Mouse (Mus musculus): ENCODE measurements at regions not wholly inside any gene's neighbourhood (a gene's known extent, or its start where the extent isn't known, plus 50 kb on each side); places are given as distances from the start of the nearest gene placed in this dataset.

DNA sequence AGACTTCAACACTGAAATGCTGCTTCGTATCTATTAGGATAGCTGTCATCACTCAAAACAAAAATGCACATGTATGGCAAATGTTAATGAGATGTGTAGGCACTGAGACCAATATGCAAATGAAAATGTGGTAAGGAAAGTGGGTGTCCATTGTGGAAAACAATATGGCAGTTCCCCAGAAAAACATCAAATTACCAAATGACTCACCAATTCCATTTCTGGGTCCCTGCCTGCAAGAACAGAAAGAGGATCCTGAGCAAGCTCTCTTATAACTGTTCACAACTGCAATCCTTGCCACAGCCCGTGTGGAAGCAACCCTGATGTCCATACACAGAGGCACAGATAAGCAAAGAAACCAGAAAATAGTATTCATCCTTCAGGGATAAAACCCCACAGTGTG lies 442.0 kb downstream of the Defb40 start:
- DNase-seq (ENCODE audit: low spot score), result no peak

DNA sequence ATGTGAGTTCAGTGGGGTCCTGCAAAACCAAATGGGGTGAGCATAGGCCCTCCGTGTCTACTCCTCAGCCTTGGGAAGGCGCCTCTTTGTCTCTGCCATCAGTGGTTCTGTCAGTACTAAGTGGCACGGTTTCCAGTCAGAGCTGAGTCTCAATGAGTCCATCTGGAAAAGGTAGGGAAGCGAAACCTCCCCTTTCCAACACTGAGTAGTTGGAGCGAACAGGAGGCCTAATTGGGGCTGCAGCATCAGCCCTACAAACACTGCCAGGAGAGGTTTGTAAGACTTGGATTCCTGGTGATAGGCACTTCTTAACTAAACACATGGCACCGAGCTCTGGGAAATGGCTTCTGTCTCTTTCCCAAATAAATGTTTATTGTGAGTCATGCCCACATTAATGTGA lies 449.9 kb downstream of the Defb40 start:
- DNase-seq (ENCODE audit: low spot score), result no peak

GRCm38 (mm10) chr8:18512409-18512808 lies 465.6 kb downstream of the Defb40 start:
- DNase-seq (ENCODE audit: low spot score), result no peak

DNA sequence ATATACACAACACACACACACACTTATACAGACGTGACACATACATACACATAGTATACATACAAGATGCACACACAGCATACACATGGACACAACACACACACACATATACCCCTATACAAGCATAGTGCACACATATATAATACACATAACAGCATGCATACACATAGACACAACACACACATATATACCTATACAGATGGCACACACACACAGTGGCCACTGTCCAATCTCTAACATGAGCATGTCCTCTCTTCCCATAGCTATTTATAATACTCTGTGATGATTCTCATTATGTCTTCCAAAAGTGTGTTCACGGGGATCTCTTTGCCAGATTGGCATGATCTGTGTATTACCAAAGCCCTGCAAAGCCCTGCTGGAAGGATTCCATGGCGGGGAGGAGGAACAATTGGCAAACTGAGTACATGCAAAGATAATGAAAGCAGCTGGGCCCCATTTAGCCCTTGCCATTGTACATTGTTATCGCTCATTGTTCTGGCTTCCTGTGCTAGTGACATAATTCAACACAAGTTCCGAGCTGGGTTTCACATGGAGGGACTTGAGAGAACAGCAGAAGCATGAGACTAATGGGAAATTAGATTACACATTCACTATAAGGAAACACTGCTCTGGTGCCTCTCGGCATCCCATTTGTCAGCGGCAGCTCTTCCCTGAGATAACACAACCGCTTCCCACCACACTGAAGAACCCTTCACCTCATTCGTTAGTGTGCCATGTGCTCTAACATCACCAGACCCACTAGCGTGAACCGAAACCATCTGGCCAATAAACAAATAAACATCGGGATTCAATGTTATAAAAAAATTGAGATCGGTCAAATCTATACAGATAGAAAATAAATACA lies 471.7 kb downstream of the Defb40 start:
- no peak for DNase-seq (ENCODE audit: low spot score)

DNA sequence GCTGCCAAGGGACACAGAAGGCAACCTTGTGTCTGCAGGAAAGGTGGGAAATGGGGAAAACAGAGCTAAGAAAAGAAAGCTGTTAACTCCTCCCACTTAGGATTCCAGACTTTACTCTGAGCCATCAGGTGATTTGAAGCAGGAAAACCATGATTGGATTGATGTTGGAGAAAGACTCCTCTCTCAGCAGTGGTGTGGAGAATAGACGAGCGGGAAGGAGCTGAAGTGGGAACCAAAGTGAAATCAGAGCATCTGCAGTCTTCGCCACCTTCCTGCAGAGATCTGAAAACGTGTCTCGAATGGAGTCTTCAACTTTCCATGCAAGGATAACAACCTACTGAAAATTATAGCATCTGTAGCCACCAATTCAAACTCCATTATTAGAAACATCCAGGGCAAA lies 487.4 kb downstream of the Defb40 start:
- no peak for DNase-seq (ENCODE audit: low spot score)

GRCm38 (mm10) chr8:18480081-18480480 lies 498.0 kb downstream of the Defb40 start:
- no peak for DNase-seq (ENCODE audit: low spot score)

- DNase-seq (ENCODE audit: low spot score), result no peak
Observed at GRCm38 (mm10) chr8:18478166-18478565, 499.9 kb downstream of the Defb40 start.

DNA sequence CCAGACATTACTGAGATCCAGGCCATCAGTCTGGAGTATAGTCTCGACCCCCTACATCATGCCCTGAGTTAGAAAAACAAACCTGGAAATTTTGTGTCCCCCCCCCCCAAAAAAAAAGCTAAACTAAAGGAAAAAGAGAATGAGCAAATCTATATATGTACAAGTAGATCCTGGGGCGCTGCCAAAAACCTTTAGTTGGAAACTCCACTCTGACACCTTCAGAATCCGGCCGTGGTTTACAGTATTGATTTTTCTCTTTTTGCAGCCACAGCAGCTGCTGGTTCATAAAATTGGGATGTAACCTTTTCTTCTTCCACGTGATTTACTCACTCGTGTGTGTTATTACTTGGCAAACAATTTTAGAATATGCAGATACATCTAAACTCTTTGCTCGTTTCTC lies 510.5 kb downstream of the Defb40 start:
- no peak for DNase-seq (ENCODE audit: low spot score)

GRCm38 (mm10) chr8:18460609-18461008 lies 517.4 kb downstream of the Defb40 start:
- no peak for DNase-seq (ENCODE audit: low spot score)

DNA sequence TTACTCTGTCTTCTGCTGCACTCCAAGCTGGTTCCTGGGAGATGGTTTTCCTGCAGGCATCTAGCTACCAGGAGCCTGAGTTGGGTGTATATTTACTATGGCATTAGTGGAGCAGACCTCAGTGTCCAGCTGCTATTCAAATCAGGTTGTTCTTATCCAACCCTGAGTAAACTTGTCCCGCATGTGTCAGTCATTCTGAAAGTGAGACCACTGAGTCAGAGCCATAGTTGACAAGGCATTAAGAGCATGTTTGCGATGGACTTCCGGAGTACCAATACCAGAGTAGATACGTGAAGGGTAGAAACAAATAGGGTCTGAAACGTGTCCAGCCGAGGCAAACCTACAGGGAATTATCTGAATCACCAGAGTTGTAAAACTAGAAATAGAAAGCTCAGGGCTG lies 520.6 kb downstream of the Defb40 start:
- no peak for DNase-seq (ENCODE audit: low spot score)

GRCm38 (mm10) chr8:18449015-18449414 lies 529.0 kb downstream of the Defb40 start:
- DNase-seq (ENCODE audit: low spot score), result no peak

DNA sequence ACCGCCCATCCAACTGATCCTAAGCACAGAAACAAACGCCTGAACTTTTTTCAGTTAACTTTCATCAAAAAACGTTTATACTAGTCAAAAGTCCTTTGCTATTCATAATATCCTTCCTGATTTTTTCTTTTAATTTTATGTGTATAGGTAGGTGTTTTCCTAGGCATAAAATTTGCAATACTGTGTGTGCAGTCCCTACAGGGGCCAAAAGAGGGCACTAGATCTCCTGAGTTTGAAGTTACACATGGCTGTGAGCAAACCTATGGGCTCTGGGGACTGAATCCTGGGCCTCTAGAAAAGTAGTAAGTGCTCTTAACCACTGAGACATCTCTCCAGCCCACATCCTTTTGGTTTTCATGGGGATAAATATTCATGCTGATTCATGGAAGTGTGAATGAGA lies 535.8 kb downstream of the Defb40 start:
- no peak for DNase-seq (ENCODE audit: low spot score)

- no peak for DNase-seq (ENCODE audit: low spot score)
Observed at GRCm38 (mm10) chr8:18422846-18423245, 555.2 kb downstream of the Defb40 start.

DNA sequence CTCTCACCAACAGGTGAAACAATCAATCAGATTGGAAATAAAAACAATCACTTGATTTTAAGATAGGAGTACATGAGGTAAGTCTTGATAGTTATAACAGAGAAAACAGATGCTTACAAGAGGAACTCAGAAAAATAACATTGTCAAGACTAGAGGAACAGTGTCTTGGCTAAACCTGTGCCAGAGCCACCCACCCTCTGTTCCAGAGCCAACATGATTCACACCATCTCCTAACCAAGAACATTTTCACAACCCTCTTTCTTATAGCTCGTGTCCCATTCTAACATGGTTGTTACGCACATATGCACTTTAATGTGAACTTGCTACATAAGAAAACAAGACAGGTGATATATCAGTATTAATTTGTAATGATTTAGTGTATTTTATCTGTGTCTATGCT lies 565.6 kb downstream of the Defb40 start:
- no peak for DNase-seq (ENCODE audit: low spot score)

- no peak for DNase-seq (ENCODE audit: low spot score)
Observed at GRCm38 (mm10) chr8:18406446-18406845, 571.6 kb downstream of the Defb40 start.

- peak; percentile 7 for DNase-seq (ENCODE audit: low spot score)
Observed at GRCm38 (mm10) chr8:18388353-18388752, 589.7 kb downstream of the Defb40 start.

- DNase-seq (ENCODE audit: low spot score), result no peak
Observed at GRCm38 (mm10) chr8:18381615-18382178, 596.4 kb downstream of the Defb40 start.

DNA sequence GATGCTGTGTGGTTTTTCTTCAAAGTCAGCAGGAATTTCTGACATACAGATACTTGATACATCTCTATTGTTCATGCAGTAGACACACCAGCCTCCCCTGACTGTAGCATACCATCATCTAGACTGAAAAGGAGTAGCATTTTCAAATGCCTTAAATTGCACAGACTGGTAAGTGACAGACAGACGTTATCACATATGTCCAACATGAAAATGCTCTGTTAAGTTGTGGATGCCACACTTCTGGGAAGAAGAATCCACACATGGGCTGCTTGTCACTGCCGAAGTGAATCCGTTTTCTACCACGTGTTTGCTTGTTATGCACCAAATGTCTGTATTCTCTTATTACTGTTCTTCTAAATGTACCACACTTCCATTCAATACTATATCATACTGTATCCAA lies 629.3 kb downstream of the Defb40 start:
- DNase-seq (ENCODE audit: low spot score), result no peak

DNA sequence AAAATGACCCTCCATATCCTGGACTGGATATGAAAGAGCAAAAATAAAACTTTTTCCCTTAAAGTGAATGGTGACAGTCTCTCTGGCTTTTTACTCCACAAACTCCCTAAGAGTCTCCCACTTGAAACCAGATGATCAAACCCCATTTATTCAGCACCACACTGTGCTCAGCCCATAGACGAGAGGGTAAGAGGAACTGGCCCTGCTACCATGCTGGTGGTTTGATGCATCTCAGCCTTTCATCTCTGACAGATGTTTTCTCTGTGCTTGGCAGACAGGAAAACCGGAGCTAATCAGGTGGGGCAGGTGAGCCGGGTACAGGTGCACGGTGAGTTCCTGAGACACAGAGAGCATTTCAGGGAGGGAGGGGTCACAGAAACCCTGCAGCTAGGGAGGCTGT lies 631.8 kb downstream of the Defb40 start:
- no peak for DNase-seq (ENCODE audit: low spot score)

DNA sequence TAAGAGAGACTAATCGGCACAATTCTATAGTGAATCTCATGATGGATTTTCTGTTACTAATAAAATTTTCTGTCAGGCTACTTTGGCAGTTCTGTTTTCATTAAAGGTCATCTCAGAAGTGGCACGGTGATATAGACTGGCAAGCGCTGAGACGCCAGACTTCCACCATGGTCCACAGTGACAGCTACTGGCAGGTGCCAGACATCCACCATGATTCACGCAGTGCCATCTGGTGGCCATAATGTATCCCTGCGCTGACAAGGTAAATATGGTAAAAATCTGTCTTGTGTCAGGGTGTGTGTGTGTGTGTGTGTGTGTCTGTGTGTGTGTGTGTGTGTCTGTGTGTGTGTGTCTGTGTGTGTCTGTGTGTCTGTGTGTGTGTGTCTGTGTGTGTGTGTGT lies 632.7 kb downstream of the Defb40 start:
- DNase-seq (ENCODE audit: low spot score), result peak; percentile 11

GRCm38 (mm10) chr8:18344838-18345237 lies 633.2 kb downstream of the Defb40 start:
- no peak for DNase-seq (ENCODE audit: low spot score)

DNA sequence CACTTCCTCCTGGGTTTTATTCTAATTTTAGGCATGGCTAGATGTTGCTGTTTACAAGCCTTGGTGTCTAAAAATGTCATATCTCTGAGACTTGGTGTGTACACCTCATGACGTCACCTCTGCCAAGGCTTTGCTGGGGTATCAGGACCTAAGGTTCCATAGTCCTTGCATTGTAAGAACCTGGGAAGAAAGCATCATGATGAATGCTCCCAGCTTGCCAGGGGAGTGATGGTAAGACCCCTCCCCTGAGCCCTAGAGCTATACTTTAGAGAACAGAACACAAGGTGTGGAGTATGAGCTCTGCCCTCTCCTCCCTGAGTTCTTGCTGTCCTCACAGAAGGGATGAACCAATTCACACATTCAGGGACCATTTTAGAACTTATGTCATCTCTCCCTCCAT lies 642.5 kb downstream of the Defb40 start:
- no peak for DNase-seq (ENCODE audit: low spot score)

GRCm38 (mm10) chr8:18328521-18328920 lies 649.5 kb downstream of the Defb40 start:
- no peak for DNase-seq (ENCODE audit: low spot score)

- no peak for DNase-seq (ENCODE audit: low spot score)
Observed at GRCm38 (mm10) chr8:18316488-18316887, 661.6 kb downstream of the Defb40 start.
